ENCODE assay signal across 9 mouse cellular contexts in genomic region chr2:105673631-105674060, GRCm38 (mm10). TPM values are rescaled to one million over a fixed set of nuclear protein-coding genes. Genes with fewer than 3 reads are reported as not detected.
DNase-seq lines count a peak whose midpoint lies in the region; ATAC-seq lines count a peak whose summit lies in the region.
"Had no signal": no experiment of that assay in that cellular context is flagged by ENCODE, and none has a peak within 500 bp of the region (broad histone marks: within the 10 kb centered on the region; RNA-seq: fewer than 3 reads in every experiment).

No protein-coding gene starts in this region.

- no peak overlapping the region for H3K9ac ChIP-seq in embryonic facial prominence, embryonic 13.5 days
- no peak overlapping the region for H3K9ac ChIP-seq in midbrain, embryonic 14.5 days (replicated peaks; ENCODE audit: low read length)

- peaks cover 100% of the 10 kb centered on the region for H3K27me3 ChIP-seq in embryonic facial prominence, embryonic 13.5 days
- peaks cover 97% of the 10 kb centered on the region for H3K27me3 ChIP-seq in midbrain, embryonic 14.5 days (ENCODE audit: control insufficient read depth, insufficient read depth, low read length)
- H3K27me3 ChIP-seq: Patski had no signal

- no peak for ATAC-seq in embryonic facial prominence, embryonic 13.5 days (ENCODE audit: insufficient number of reproducible peaks, insufficient read depth, low FRiP score, low TSS enrichment, low read depth)
- ATAC-seq in midbrain, embryonic 14.5 days (ENCODE audit: low FRiP score, low TSS enrichment): no peak
- ATAC-seq in granulocyte monocyte progenitor cell, adult 5-6 weeks (replicated peaks; ENCODE audit: poor library complexity, severe bottlenecking): no peak
- ATAC-seq: Patski had no signal

- H3K4me2 ChIP-seq in embryonic facial prominence, embryonic 13.5 days: peak overlapping the region; percentile 3; the same call in 1 of the 2 replicates
- H3K4me2 ChIP-seq in midbrain, embryonic 14.5 days (ENCODE audit: low read length): peak overlapping the region; percentile 54

- intact Hi-C loops in left cerebral cortex, postnatal 4 days (cut with DNase I): loop anchor here (10.0 kb wide), 1 partner anchor 231 kb away; the partner anchor contains the start of genes Elp4 and Immp1l

- no peak overlapping the region for H3K4me3 ChIP-seq in embryonic facial prominence, embryonic 13.5 days
- H3K4me3 ChIP-seq in midbrain, embryonic 14.5 days (replicated peaks; ENCODE audit: low read depth, low read length): peak overlapping the region; percentile 10; the same call in 1 of the 2 replicates

- no peaks in the 10 kb centered on the region for H3K9me3 ChIP-seq in embryonic facial prominence, embryonic 13.5 days
- H3K9me3 ChIP-seq in midbrain, embryonic 14.5 days (ENCODE audit: control insufficient read depth, low read length): no peaks in the 10 kb centered on the region

- WGBS in embryonic facial prominence, embryonic 13.5 days: 2% methylated on average over 10 of the region's 10 CpGs
- WGBS in midbrain, embryonic 14.5 days: 2% methylated on average over 10 of the region's 10 CpGs

- peak; percentile 89 for DNase-seq in left cerebral cortex, postnatal 4 days
- no peak for DNase-seq in left cerebral cortex, adult 18-20 months (ENCODE audit: low spot score in 2 of 2)
- DNase-seq in heart, postnatal 4 days: peak; percentile 65
- DNase-seq in midbrain, embryonic 14.5 days: peak; percentile 52
- DNase-seq in adrenal gland, postnatal 4 days (ENCODE audit: low spot score in 2 of 2): no peak
- DNase-seq in frontal cortex, postnatal 36 days (ENCODE audit: low spot score in 2 of 2): no peak

- no peak overlapping the region for H3K27ac ChIP-seq in embryonic facial prominence, embryonic 13.5 days
- H3K27ac ChIP-seq in midbrain, embryonic 14.5 days (replicated peaks; ENCODE audit: low read depth, low read length): no peak overlapping the region

- H3K36me3 ChIP-seq in embryonic facial prominence, embryonic 13.5 days: no peaks in the 10 kb centered on the region
- no peaks in the 10 kb centered on the region for H3K36me3 ChIP-seq in midbrain, embryonic 14.5 days (ENCODE audit: control insufficient read depth, insufficient read depth, low read length)

- H3K4me1 ChIP-seq in embryonic facial prominence, embryonic 13.5 days: peaks cover 36% of the 10 kb centered on the region
- H3K4me1 ChIP-seq in midbrain, embryonic 14.5 days (ENCODE audit: control insufficient read depth, insufficient read depth, low read length): peaks cover 12% of the 10 kb centered on the region

RNA-seq across cellular contexts. Expression of gene Pax6, which starts 4.9 kb away (rescaled TPM):
- total RNA-seq in left cerebral cortex, postnatal 4 days (2021): 10 to 100 TPM; 11.5 to 13.9 TPM
- total RNA-seq in left cerebral cortex, adult 18-20 months (2021): 10 to 100 TPM in 1 of 2 experiments, 1 to 10 TPM in 1; 8.8 to 10.3 TPM
- polyA plus RNA-seq in embryonic facial prominence, embryonic 13.5 days (2015; fragmentation: Nextera tagmentation; extraction: Ambion mirVana): 1.6 and 3.2 TPM in 2 replicates
- total RNA-seq in heart, postnatal 4 days (2021): under 1 TPM in 1 of 2 experiments, not detected in 1; 0.61 TPM
- polyA plus RNA-seq in midbrain, embryonic 14.5 days (2014; fragmentation: Nextera tagmentation; extraction: Ambion mirVana): 20.7 and 22.9 TPM in 2 replicates
- not detected in 2 replicates for total RNA-seq in granulocyte monocyte progenitor cell, adult 5-6 weeks (2014; fragmentation: Nextera tagmentation)
- 0.10 TPM in 1 of 2 replicates, not detected in the other for total RNA-seq in granulocyte monocyte progenitor cell, adult 5-6 weeks (2017)
- 1 to 10 TPM; 1.1 to 4.5 TPM for total RNA-seq in adrenal gland, postnatal 4 days (2021)
- polyA plus RNA-seq: Patski had no signal

Comparison
In these comparisons a context has a peak if more than half of its experiments do, and no peak if none do; other contexts are left out.
1. DNase-seq: peak in left cerebral cortex, postnatal 4 days (single experiment), heart, postnatal 4 days (single experiment) and midbrain, embryonic 14.5 days (single experiment); none in left cerebral cortex, adult 18-20 months (0 of 2), adrenal gland, postnatal 4 days (0 of 2) and frontal cortex, postnatal 36 days (0 of 2).